Mouse (Mus musculus) heart, adult 2 months (tissue): ENCODE data around the gene Rdh9. TPM values are rescaled to one million over a fixed set of nuclear protein-coding genes. Genes with fewer than 3 reads are reported as not detected.

Experiments used
- DNase-seq, 2 experiments: peaks; one replicate each; pipeline ENCODE4 v3.0.0; 2021
- H3K27ac ChIP-seq: fragments of 200-600 bp; 2 replicates; pipeline ENCODE4 v1.8.1; 2022
- H3K27me3 ChIP-seq: fragments of 200-500 bp; 2 replicates; pipeline ENCODE4 v1.6.1; 2012; ENCODE audit warnings: mild to moderate bottlenecking, low read length, inconsistent platforms, mixed read lengths; ENCODE audit not compliant: control insufficient read depth, insufficient read depth
- H3K36me3 ChIP-seq: fragments of 200-500 bp; 2 replicates; pipeline ENCODE4 v1.6.1; 2012; ENCODE audit warnings: low read length, inconsistent platforms; ENCODE audit not compliant: control insufficient read depth, insufficient read depth
- H3K4me1 ChIP-seq: fragments of 200-500 bp; 2 replicates; pipeline ENCODE4 v1.6.1; 2011; ENCODE audit warnings: low read length; ENCODE audit not compliant: control insufficient read depth, insufficient read depth
- H3K4me3 ChIP-seq: fragments of 200-600 bp; 2 replicates; pipeline ENCODE4 v1.8.1; 2022
- H3K79me2 ChIP-seq: fragments of 200-500 bp; replicated peaks from 2 replicates; pipeline ENCODE4 v1.6.1; 2012; ENCODE audit warnings: mild to moderate bottlenecking, inconsistent platforms, low read length, moderate library complexity, mixed read lengths; ENCODE audit not compliant: control insufficient read depth, insufficient read depth
- H3K9ac ChIP-seq: fragments of 200-500 bp; 2 replicates; pipeline ENCODE4 v1.6.1; 2012; ENCODE audit warnings: low read depth, mild to moderate bottlenecking, control low read depth, inconsistent platforms, low read length, mixed read lengths
- CTCF ChIP-seq: fragments of 200-600 bp; IDR thresholded peaks from 2 replicates; pipeline ENCODE4 v1.8.1; 2022; ENCODE audit warnings: antibody characterized with exemption, mild to moderate bottlenecking, moderate library complexity
- EP300 ChIP-seq: fragments of 200-500 bp; IDR thresholded peaks from 2 replicates; pipeline ENCODE4 v1.6.1; 2011; ENCODE audit warnings: low read depth, low read length, control low read depth; ENCODE audit not compliant: insufficient read depth
- POLR2A ChIP-seq: fragments of 200-500 bp; IDR thresholded peaks from 2 replicates; pipeline ENCODE4 v1.6.1; 2011; ENCODE audit warnings: mild to moderate bottlenecking, low read depth, low read length, control low read depth; ENCODE audit not compliant: insufficient read depth
- WGBS: fragments of 180-500 bp; shearing (Covaris S2); methylation state at CpG from one replicate; pipeline ENCODE4 v1.1.7; 2018; 5-methylcytosine and 5-hydroxymethylcytosine counted together
- intact Hi-C: fragments of 180-260 bp; cut with DNase I; formaldehyde crosslinking; loops from one replicate; pipeline ENCODE4 v1.15.1; 2025
- long read RNA-seq: library from polyadenylated mRNA; stranded (forward); transcript quantifications from one replicate; pipeline ENCODE4 v2.0.0, GENCODE M21; 2021
- polyA plus RNA-seq: library from polyadenylated mRNA; depleted of rRNA; stranded (reverse); fragments of >200 nt; gene quantifications from 2 replicates; pipeline ENCODE4 v1.2.3, GENCODE M21; 2012; rRNA removed
- total RNA-seq, 2 experiments: library from RNA; stranded (reverse); gene quantifications; 2 replicates each; pipeline ENCODE4 v1.2.3; 2021

Gene Rdh9
- total RNA-seq (not detected), polyA plus RNA-seq (0.20 TPM in 1 of 2 replicates, not detected in the other)
- long read RNA-seq, result 0 reads

GRCm38 (mm10) chr10:127776011-127776410, at the start of gene Rdh9:
Rdh9 (plus strand) TSS chr10:127776386.
- H3K27ac ChIP-seq, result no peak within 1 kb of the TSS
- no peaks in the 10 kb centered on the region for H3K36me3 ChIP-seq
- H3K27me3 ChIP-seq, result no peaks in the 10 kb centered on the region
- no peaks in the 10 kb centered on the region for H3K79me2 ChIP-seq
- H3K4me3 ChIP-seq, result no peak within 1 kb of the TSS
- DNase-seq, result no peak
- WGBS, result 59% methylated on average over 2 of the region's 2 CpGs
- H3K4me1 ChIP-seq, result no peaks in the 10 kb centered on the region
- TF ChIP-seq POLR2A (no peak), CTCF (no peak), EP300 (no peak)
- no peak within 1 kb of the TSS for H3K9ac ChIP-seq
- intact Hi-C loops, result no loop called here

DNA sequence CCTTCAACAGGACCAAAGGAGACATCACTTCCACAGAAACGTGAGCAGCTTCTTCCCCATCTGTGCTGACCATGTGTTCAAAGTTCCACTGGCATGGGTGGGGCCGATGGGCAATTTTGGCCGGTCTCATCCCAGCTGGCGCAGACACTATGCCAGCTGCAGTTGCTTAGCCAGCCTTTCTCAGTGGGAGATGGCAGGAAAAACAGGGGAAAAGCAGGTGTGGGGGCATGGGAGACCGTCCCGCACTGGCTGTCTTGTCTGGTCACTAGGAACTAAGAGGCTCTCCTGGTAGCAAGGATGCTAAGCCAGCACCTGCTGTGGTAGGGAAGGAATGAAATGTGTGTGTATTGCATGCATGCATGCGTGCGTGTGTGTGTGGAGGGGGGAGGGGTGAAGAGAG, 47.7 kb upstream of the Rdh9 start:
- intact Hi-C loops, result no loop called here
- 68% methylated on average over 8 of the region's 8 CpGs for WGBS
- Histone ChIP-seq H3K36me3 (no peaks in the 10 kb centered on the region), H3K9ac (no peak overlapping the region), H3K27me3 (no peaks in the 10 kb centered on the region), H3K4me3 (no peak overlapping the region), H3K79me2 (no peaks in the 10 kb centered on the region), H3K4me1 (no peaks in the 10 kb centered on the region), H3K27ac (no peak overlapping the region)
- TF ChIP-seq EP300 (no peak), CTCF (no peak), POLR2A (no peak)
- no peak for DNase-seq

- no peak for TF ChIP-seq CTCF
- TF ChIP-seq POLR2A, result no peak
- TF ChIP-seq EP300, result no peak
- no peak overlapping the region for H3K4me3 ChIP-seq
- DNase-seq, result no peak
- intact Hi-C loops, result loop anchor here (5.0 to 10.0 kb wide), 2 partner anchors 38 to 166 kb away; no protein-coding TSS in a partner anchor
- no peaks in the 10 kb centered on the region for H3K36me3 ChIP-seq
- H3K27me3 ChIP-seq, result no peaks in the 10 kb centered on the region
- 63% methylated on average over 11 of the region's 11 CpGs for WGBS
- no peaks in the 10 kb centered on the region for H3K4me1 ChIP-seq
- H3K9ac ChIP-seq, result no peak overlapping the region
- H3K79me2 ChIP-seq, result no peaks in the 10 kb centered on the region
- H3K27ac ChIP-seq, result no peak overlapping the region
These were observed 45.8 kb upstream of the Rdh9 start for GRCm38 (mm10) chr10:127730285-127730932.

- no peak overlapping the region for H3K4me3 ChIP-seq
- H3K36me3 ChIP-seq, result no peaks in the 10 kb centered on the region
- no peak overlapping the region for H3K9ac ChIP-seq
- WGBS, result 59% methylated on average over 9 of the region's 9 CpGs
- intact Hi-C loops, result loop anchor here (5.0 to 10.0 kb wide), 2 partner anchors 39 to 166 kb away; no protein-coding TSS in a partner anchor
- H3K79me2 ChIP-seq, result no peaks in the 10 kb centered on the region
- no peaks in the 10 kb centered on the region for H3K27me3 ChIP-seq
- TF ChIP-seq POLR2A, result no peak
- no peaks in the 10 kb centered on the region for H3K4me1 ChIP-seq
- no peak for DNase-seq
- no peak overlapping the region for H3K27ac ChIP-seq
These were observed 45.3 kb upstream of the Rdh9 start for GRCm38 (mm10) chr10:127730933-127731310.

GRCm38 (mm10) chr10:127731397-127731796, 44.8 kb upstream of the Rdh9 start:
- no peaks in the 10 kb centered on the region for H3K4me1 ChIP-seq
- H3K27me3 ChIP-seq, result no peaks in the 10 kb centered on the region
- DNase-seq, result no peak
- 31% methylated on average over 5 of the region's 5 CpGs for WGBS
- H3K4me3 ChIP-seq, result no peak overlapping the region
- no peak overlapping the region for H3K27ac ChIP-seq
- H3K79me2 ChIP-seq, result no peaks in the 10 kb centered on the region
- H3K36me3 ChIP-seq, result no peaks in the 10 kb centered on the region
- TF ChIP-seq EP300 (no peak), CTCF (no peak), POLR2A (no peak)
- intact Hi-C loops, result loop anchor here (5.0 to 10.0 kb wide), 2 partner anchors 39 to 167 kb away; no protein-coding TSS in a partner anchor
- no peak overlapping the region for H3K9ac ChIP-seq

DNA sequence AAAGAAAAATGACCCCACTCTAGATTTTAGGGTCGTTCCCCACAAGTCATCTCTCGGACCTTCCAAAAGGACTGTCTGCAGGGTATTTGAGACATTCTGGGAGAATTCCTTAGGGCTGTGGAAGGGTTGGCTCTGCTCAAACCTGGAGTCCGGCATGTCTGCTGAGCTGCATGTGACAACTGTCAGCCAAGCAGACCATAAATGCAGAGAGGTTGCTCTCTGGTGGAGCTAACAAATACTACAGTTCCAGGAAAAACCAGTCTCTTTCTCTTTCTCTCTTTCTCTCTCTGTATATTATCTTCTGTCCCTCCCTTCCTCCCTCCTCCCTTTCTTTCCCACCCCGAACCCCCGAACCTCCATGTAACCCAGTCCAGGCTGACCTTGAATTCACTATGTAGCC, 41.8 kb upstream of the Rdh9 start:
- DNase-seq, result no peak
- 23% methylated on average over 5 of the region's 5 CpGs for WGBS
- H3K27me3 ChIP-seq, result no peaks in the 10 kb centered on the region
- no peaks in the 10 kb centered on the region for H3K36me3 ChIP-seq
- no peak overlapping the region for H3K4me3 ChIP-seq
- H3K27ac ChIP-seq, result no peak overlapping the region
- H3K4me1 ChIP-seq, result peaks cover 1% of the 10 kb centered on the region; the same call in 1 of the 2 replicates
- no peaks in the 10 kb centered on the region for H3K79me2 ChIP-seq
- TF ChIP-seq CTCF (peak; percentile 54), POLR2A (no peak)
- intact Hi-C loops, result loop anchor here (5.0 to 10.0 kb wide), 2 partner anchors 42 to 170 kb away; no protein-coding TSS in a partner anchor
- no peak overlapping the region for H3K9ac ChIP-seq
